Mouse (Mus musculus) forebrain, embryonic 14.5 days (tissue): ENCODE results near the gene Tmc8. TPM values are rescaled to one million over a fixed set of nuclear protein-coding genes. Genes with fewer than 3 reads are reported as not detected.

Experiments used
- ATAC-seq: fragments of 200-750 bp; cut with Nextera tagmentation; 2 replicates; pipeline ENCODE4 v1.8.0; 2017; ENCODE audit warnings: mild to moderate bottlenecking, moderate library complexity
- DNase-seq: peaks from one replicate; pipeline ENCODE4 v3.0.0-alpha.2; 2015; ENCODE audit warnings: low spot score
- H3K27ac ChIP-seq: fragments of 300-500 bp; sonication (generic); 2 replicates; pipeline ENCODE4 v1.5.1; 2014; ENCODE audit warnings: low read depth, mild to moderate bottlenecking, control low read depth, low read length, moderate library complexity
- H3K27me3 ChIP-seq: fragments of 300-500 bp; sonication (generic); replicated peaks from 2 replicates; pipeline ENCODE4 v1.6.1; 2014; ENCODE audit warnings: low read length, control low read depth, mixed read lengths; ENCODE audit not compliant: control insufficient read depth, insufficient read depth
- H3K36me3 ChIP-seq: fragments of 300-500 bp; sonication (generic); 2 replicates; pipeline ENCODE4 v1.6.1; 2014; ENCODE audit warnings: low read length, control low read depth; ENCODE audit not compliant: control insufficient read depth, insufficient read depth
- H3K4me1 ChIP-seq: fragments of 300-500 bp; sonication (generic); 2 replicates; pipeline ENCODE4 v1.6.1; 2014; ENCODE audit warnings: antibody characterized with exemption, low read length, control low read depth; ENCODE audit not compliant: control insufficient read depth, insufficient read depth
- H3K4me2 ChIP-seq: fragments of 300-500 bp; sonication (generic); 2 replicates; pipeline ENCODE4 v1.6.1; 2014; ENCODE audit warnings: mild to moderate bottlenecking, control low read depth, low read length
- H3K4me3 ChIP-seq: fragments of 300-500 bp; sonication (generic); 2 replicates; pipeline ENCODE4 v1.5.1; 2014; ENCODE audit warnings: low read depth, low read length, control low read depth
- H3K9ac ChIP-seq: fragments of 300-500 bp; sonication (generic); 2 replicates; pipeline ENCODE4 v1.6.1; 2014; ENCODE audit warnings: mild to moderate bottlenecking, low read length, control low read depth, moderate library complexity
- H3K9me3 ChIP-seq: fragments of 300-500 bp; sonication (generic); replicated peaks from 2 replicates; pipeline ENCODE4 v1.6.1; 2016; ENCODE audit warnings: low read length, control low read depth, mixed read lengths; ENCODE audit not compliant: control insufficient read depth
- WGBS: fragments of 180-500 bp; shearing (Covaris S2); extraction: QIAGEN DNeasy Blood & Tissue Kit; methylation state at CpG from one replicate; pipeline ENCODE4 v1.1.7; 2014; 5-methylcytosine and 5-hydroxymethylcytosine counted together
- polyA plus RNA-seq: library from polyadenylated mRNA; unstranded; fragments of >200 nt; fragmentation: Nextera tagmentation; extraction: Ambion mirVana; gene quantifications from 2 replicates; pipeline ENCODE4 v1.2.1, GENCODE M21; 2014

Gene Tmc8
- polyA plus RNA-seq = 0.29 and 0.68 TPM in 2 replicates

- ATAC-seq (no peak), DNase-seq (no peak)
- peaks cover 44% of the 10 kb centered on the region for H3K27me3 ChIP-seq
- H3K9ac ChIP-seq = peak within 1 kb of the TSS; percentile 59
- 0 out of 2 replicates have a peak within 1 kb of the TSS, but pooled peaks have one; percentile 5 for H3K27ac ChIP-seq
- H3K4me2 ChIP-seq = peak within 1 kb of the TSS; percentile 54
- no peaks in the 10 kb centered on the region for H3K9me3 ChIP-seq
- peak within 1 kb of the TSS; percentile 19 for H3K4me3 ChIP-seq
- no peaks in the 10 kb centered on the region for H3K36me3 ChIP-seq
- peaks cover 6% of the 10 kb centered on the region for H3K4me1 ChIP-seq
- 50% methylated on average over 23 of the region's 24 CpGs for WGBS
These were observed at the start of gene Tmc8, which contains the start of gene Tmc6 for GRCm38 (mm10) chr11:117781993-117782704. TSS of gene Tmc8 (plus strand) at chr11:117782076. TSS of gene Tmc6 (minus strand) at chr11:117782198.

DNA sequence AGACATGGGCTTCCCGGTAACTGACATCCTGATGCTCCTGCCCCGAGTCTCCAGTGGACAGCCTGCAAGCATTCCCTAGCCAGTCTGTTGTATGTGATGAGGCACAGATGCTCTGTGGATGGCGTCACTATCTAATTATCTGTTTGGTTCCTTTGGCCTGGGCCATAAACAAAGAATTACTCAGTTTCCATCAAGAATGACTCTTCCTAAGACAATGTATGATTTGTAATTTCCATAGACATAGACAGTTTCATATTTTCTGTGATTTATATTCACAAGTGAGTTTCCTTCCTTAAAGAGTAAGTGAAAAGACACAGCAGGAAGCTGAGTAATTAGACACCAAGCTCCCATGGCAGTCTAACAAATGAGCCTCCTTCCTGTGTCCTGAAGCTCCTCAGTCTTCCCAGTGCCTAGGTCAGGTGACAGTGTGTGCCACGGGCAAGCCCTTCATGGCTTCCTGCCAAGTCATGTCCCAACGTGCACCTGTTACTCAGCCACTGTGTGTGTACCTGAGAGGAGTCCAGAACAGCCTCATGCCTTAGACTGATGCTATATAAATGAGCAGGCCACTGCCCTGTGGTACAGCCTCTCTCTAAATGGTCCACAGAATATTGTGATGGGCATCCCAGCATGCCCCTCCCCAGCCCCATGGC lies 45.7 kb upstream of the Tmc8 start:
- no peaks in the 10 kb centered on the region for H3K9me3 ChIP-seq
- no peaks in the 10 kb centered on the region for H3K4me1 ChIP-seq
- H3K36me3 ChIP-seq = peaks cover 81% of the 10 kb centered on the region
- H3K9ac ChIP-seq = no peak overlapping the region
- no peaks in the 10 kb centered on the region for H3K27me3 ChIP-seq
- no peak for DNase-seq
- WGBS = 67% methylated on average over 5 of the region's 5 CpGs
- H3K4me2 ChIP-seq = no peak overlapping the region
- H3K4me3 ChIP-seq = no peak overlapping the region
- H3K27ac ChIP-seq = no peak overlapping the region
- no peak for ATAC-seq

DNA sequence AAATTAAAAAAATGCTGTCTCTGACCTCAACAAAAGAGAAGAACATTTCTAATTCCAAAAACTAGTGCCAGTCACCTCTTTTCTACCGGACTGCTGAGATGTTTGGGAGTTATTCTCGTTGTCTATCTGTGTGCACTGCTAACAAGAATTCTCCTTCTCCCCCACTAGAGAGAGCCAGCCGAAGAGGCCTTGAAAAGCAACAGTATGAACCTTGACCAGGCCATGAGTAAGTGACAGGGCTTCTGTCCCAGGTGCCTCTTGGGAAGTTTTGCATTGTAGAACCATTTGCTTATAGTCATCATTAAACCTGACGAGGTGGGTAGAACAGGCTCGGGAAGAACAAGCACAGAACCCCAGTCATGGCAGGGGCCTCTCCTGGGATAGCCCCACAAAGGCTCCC lies 43.8 kb upstream of the Tmc8 start:
- Histone ChIP-seq H3K9me3 (no peaks in the 10 kb centered on the region), H3K9ac (no peak overlapping the region), H3K4me3 (no peak overlapping the region), H3K27ac (no peak overlapping the region), H3K36me3 (peaks cover 93% of the 10 kb centered on the region), H3K4me2 (no peak overlapping the region), H3K4me1 (no peaks in the 10 kb centered on the region), H3K27me3 (no peaks in the 10 kb centered on the region)
- DNase-seq = no peak
- 89% methylated on average over 5 of the region's 5 CpGs for WGBS
- no peak for ATAC-seq

- H3K9ac ChIP-seq = no peak overlapping the region
- H3K27me3 ChIP-seq = no peaks in the 10 kb centered on the region
- H3K4me3 ChIP-seq = no peak overlapping the region
- H3K4me2 ChIP-seq = no peak overlapping the region
- DNase-seq (no peak), ATAC-seq (no peak)
- 90% methylated on average over 6 of the region's 6 CpGs for WGBS
- peaks cover 100% of the 10 kb centered on the region for H3K36me3 ChIP-seq
- no peaks in the 10 kb centered on the region for H3K4me1 ChIP-seq
- H3K9me3 ChIP-seq = no peaks in the 10 kb centered on the region
- no peak overlapping the region for H3K27ac ChIP-seq
These were observed 40.7 kb upstream of the Tmc8 start for GRCm38 (mm10) chr11:117741128-117741527.

DNA sequence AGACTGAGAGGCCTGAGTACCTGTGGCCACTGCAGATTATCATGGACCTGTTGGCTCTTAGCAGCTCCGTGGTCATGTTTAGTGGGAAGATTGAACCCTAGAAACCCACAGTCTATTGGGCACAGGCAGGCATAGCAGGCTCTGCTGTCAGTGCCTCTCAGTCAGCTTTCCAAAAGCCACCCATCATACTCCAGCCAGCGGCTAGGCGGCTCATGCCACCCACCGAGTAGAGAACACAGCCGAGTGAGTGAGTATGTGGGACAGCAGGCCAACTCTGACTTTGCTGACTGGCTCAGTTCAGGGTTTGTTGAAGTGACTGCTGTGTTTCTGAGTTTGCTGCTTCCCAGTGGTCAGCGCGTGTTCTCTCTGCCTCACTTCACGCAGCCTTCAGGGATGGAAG lies 39.6 kb upstream of the Tmc8 start:
- Histone ChIP-seq H3K9ac (no peak overlapping the region), H3K4me1 (no peaks in the 10 kb centered on the region), H3K27me3 (no peaks in the 10 kb centered on the region), H3K4me2 (no peak overlapping the region), H3K27ac (no peak overlapping the region), H3K9me3 (no peaks in the 10 kb centered on the region), H3K4me3 (no peak overlapping the region), H3K36me3 (peaks cover 100% of the 10 kb centered on the region)
- WGBS = 90% methylated on average over 8 of the region's 8 CpGs
- DNase-seq (no peak), ATAC-seq (no peak)

- H3K4me3 ChIP-seq = no peak overlapping the region
- no peak overlapping the region for H3K27ac ChIP-seq
These were observed 39.2 kb upstream of the Tmc8 start for GRCm38 (mm10) chr11:117742715-117743114.

GRCm38 (mm10) chr11:117743454-117744030 lies 38.3 kb upstream of the Tmc8 start:
- H3K36me3 ChIP-seq = peaks cover 99% of the 10 kb centered on the region
- 79% methylated on average over 4 of the region's 4 CpGs for WGBS
- H3K4me3 ChIP-seq = no peak overlapping the region
- no peak overlapping the region for H3K9ac ChIP-seq
- no peaks in the 10 kb centered on the region for H3K9me3 ChIP-seq
- H3K4me2 ChIP-seq = no peak overlapping the region
- no peak overlapping the region for H3K27ac ChIP-seq
- H3K4me1 ChIP-seq = no peaks in the 10 kb centered on the region
- H3K27me3 ChIP-seq = no peaks in the 10 kb centered on the region
- ATAC-seq (no peak), DNase-seq (no peak)

More at GRCm38 (mm10) chr11:117742715-117743114, 39.2 kb upstream of the Tmc8 start:
- Histone ChIP-seq H3K9me3 (no peaks in the 10 kb centered on the region), H3K4me2 (no peak overlapping the region), H3K9ac (no peak overlapping the region), H3K36me3 (peaks cover 100% of the 10 kb centered on the region), H3K4me1 (no peaks in the 10 kb centered on the region), H3K27me3 (no peaks in the 10 kb centered on the region)
- WGBS = 92% methylated on average over 8 of the region's 8 CpGs
- no peak for ATAC-seq
- DNase-seq = no peak

- Histone ChIP-seq H3K27ac (no peak overlapping the region), H3K27me3 (no peaks in the 10 kb centered on the region), H3K4me3 (no peak overlapping the region), H3K36me3 (peaks cover 97% of the 10 kb centered on the region), H3K9ac (no peak overlapping the region), H3K4me2 (no peak overlapping the region), H3K9me3 (no peaks in the 10 kb centered on the region), H3K4me1 (no peaks in the 10 kb centered on the region)
- no peak for DNase-seq
- 88% methylated on average over 4 of the region's 4 CpGs for WGBS
- no peak for ATAC-seq
These were observed 33.2 kb upstream of the Tmc8 start for GRCm38 (mm10) chr11:117748628-117749027.

DNA sequence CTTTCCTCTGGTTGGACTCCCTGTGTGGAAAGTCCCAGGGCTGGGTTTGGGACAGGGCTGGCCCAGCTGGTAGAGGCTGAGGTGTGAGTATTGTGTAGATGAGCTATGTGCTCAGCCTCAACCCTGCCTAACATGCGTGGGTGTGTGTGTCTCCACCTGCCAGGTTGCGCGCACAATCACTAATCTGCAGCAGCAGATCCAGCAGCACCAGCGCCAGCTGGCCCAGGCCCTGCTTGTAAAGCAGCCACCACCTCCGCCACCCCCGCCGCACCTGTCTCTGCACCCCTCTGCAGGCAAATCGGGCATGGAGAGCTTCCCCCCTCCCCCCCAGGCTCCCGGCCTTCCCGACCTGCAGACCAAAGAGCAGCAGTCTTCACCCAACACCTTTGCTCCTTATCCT lies 32.5 kb upstream of the Tmc8 start:
- 95% methylated on average over 10 of the region's 10 CpGs for WGBS
- no peak overlapping the region for H3K9ac ChIP-seq
- H3K27ac ChIP-seq = no peak overlapping the region
- peaks cover 97% of the 10 kb centered on the region for H3K36me3 ChIP-seq
- DNase-seq (no peak), ATAC-seq (no peak)
- no peaks in the 10 kb centered on the region for H3K9me3 ChIP-seq
- H3K4me3 ChIP-seq = no peak overlapping the region
- no peak overlapping the region for H3K4me2 ChIP-seq
- no peaks in the 10 kb centered on the region for H3K27me3 ChIP-seq
- H3K4me1 ChIP-seq = no peaks in the 10 kb centered on the region
